Mouse (Mus musculus) small intestine, adult 2 months (tissue): ENCODE data around the gene Lrrc66. TPM values are rescaled to one million over a fixed set of nuclear protein-coding genes. Genes with fewer than 3 reads are reported as not detected.

ENCODE experiments used
- H3K27ac ChIP-seq: fragments of 200-500 bp; 2 replicates; pipeline ENCODE4 v1.5.1; 2012; ENCODE audit warnings: low read depth, low read length, control low read depth, inconsistent platforms; ENCODE audit not compliant: insufficient read depth
- H3K27me3 ChIP-seq: fragments of 200-500 bp; 2 replicates; pipeline ENCODE4 v1.6.1; 2012; ENCODE audit warnings: mild to moderate bottlenecking, moderate library complexity, low read length, inconsistent platforms; ENCODE audit not compliant: control insufficient read depth, insufficient read depth
- H3K36me3 ChIP-seq: fragments of 200-500 bp; 2 replicates; pipeline ENCODE4 v1.6.1; 2012; ENCODE audit warnings: mild to moderate bottlenecking, low read length, control low read depth, inconsistent platforms; ENCODE audit not compliant: control insufficient read depth, insufficient read depth
- H3K4me1 ChIP-seq: fragments of 200-500 bp; 2 replicates; pipeline ENCODE4 v1.6.1; 2012; ENCODE audit warnings: low read length, inconsistent platforms, mixed read lengths; ENCODE audit not compliant: control insufficient read depth, insufficient read depth, insufficient read length
- H3K4me3 ChIP-seq: fragments of 200-500 bp; 2 replicates; pipeline ENCODE4 v1.5.1; 2012; ENCODE audit warnings: low read depth, mild to moderate bottlenecking, control low read depth, inconsistent platforms, low read length, moderate library complexity
- CTCF ChIP-seq: fragments of 200-500 bp; IDR thresholded peaks from 2 replicates; pipeline ENCODE4 v1.5.1; 2012; ENCODE audit warnings: low read depth, mild to moderate bottlenecking, control low read depth, inconsistent platforms, low read length, moderate library complexity, mixed read lengths; ENCODE audit not compliant: insufficient replicate concordance, insufficient read length; ENCODE audit errors: extremely low read depth
- POLR2A ChIP-seq: fragments of 200-500 bp; IDR thresholded peaks from 2 replicates; pipeline ENCODE4 v1.6.1; 2012; ENCODE audit warnings: low read depth, mild to moderate bottlenecking, control low read depth, inconsistent platforms, low read length, moderate library complexity
- WGBS: fragments of 180-500 bp; shearing (Covaris S2); methylation state at CpG from one replicate; pipeline ENCODE4 v1.1.7; 2018; 5-methylcytosine and 5-hydroxymethylcytosine counted together
- polyA plus RNA-seq: library from polyadenylated mRNA; depleted of rRNA; stranded (reverse); fragments of >200 nt; gene quantifications from 2 replicates; pipeline ENCODE4 v1.2.3, GENCODE M21; 2012

Lrrc66 gene
- polyA plus RNA-seq, 1 experiment = 14.8 TPM

- WGBS = 81% methylated on average over 7 of the region's 7 CpGs
- Histone ChIP-seq H3K27me3 (no peaks in the 10 kb centered on the region), H3K36me3 (no peaks in the 10 kb centered on the region), H3K27ac (no peak overlapping the region), H3K4me3 (no peak overlapping the region), H3K4me1 (no peaks in the 10 kb centered on the region)
- no peak for TF ChIP-seq POLR2A
- no peak for TF ChIP-seq CTCF
These were observed 55.6 kb downstream of the Lrrc66 start for GRCm38 (mm10) chr5:73576708-73577107.

DNA sequence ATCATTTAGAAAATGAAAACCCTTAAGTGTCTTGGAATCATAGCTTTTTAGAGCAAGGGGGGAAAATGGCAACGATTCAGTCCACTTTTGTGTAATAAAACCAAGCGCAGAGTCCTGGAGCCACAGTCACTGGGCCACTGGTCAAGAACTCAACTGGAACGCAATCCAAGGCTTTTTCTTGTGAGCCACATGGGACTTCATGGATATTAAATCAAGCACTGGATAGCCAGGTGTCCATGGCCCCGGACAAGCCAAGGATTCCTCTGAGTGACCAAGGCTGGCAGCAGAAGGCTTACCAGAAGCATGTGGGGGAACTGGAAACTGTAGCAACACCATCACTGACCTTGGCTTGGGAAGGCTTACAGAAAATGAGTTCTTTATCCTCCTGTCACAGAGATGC lies 57.7 kb downstream of the Lrrc66 start:
- WGBS = 93% methylated on average over 4 of the region's 4 CpGs
- TF ChIP-seq POLR2A = no peak
- no peak for TF ChIP-seq CTCF
- Histone ChIP-seq H3K4me1 (peaks cover 8% of the 10 kb centered on the region; the same call in 1 of the 2 replicates), H3K36me3 (no peaks in the 10 kb centered on the region), H3K27ac (no peak overlapping the region), H3K27me3 (no peaks in the 10 kb centered on the region), H3K4me3 (no peak overlapping the region)

DNA sequence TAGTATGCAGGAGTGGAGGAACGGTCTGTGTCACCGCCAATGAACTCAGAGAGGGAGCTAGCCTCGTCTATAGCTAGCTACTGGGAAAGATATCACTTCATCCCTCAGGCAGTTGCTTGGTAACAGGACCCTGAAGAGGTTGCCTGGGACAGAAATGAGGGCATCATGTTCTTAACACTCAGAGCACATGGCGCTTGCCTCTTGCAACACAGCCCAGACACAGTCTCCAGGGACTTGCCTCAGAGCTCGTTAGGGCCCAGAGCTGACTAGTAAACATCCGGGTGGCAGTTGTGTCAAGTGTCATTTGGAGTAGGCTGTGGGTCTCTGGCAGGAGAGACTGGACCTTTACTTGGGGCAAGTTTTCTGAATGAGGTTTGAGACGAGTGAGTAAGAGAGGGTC lies 58.5 kb downstream of the Lrrc66 start:
- Histone ChIP-seq H3K27ac (no peak overlapping the region), H3K27me3 (no peaks in the 10 kb centered on the region), H3K36me3 (no peaks in the 10 kb centered on the region), H3K4me1 (peaks cover 8% of the 10 kb centered on the region; the same call in 1 of the 2 replicates), H3K4me3 (no peak overlapping the region)
- TF ChIP-seq POLR2A = no peak
- no peak for TF ChIP-seq CTCF
- WGBS = 88% methylated on average over 7 of the region's 7 CpGs

DNA sequence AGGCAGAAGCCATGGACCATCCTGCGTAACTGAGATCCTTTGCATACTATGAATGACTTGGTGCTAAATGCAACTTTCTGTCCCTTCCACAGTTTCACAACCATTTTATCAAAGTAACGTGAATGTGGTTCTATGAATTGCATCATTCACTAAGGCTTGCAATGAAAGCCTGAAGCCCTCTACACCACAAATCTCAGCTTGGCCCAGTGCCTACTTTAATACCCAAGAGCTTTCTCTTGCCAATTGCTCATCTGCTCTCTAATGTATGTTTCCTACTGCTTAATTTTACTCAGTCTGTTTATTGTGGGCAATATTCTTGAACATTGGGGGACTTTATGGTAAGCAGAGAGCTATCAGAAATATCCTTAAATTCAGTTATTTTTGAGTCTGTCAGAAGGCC lies 59.5 kb downstream of the Lrrc66 start:
- 91% methylated on average over 2 of the region's 2 CpGs for WGBS
- TF ChIP-seq CTCF (no peak), POLR2A (no peak)
- no peak overlapping the region for H3K27ac ChIP-seq

DNA sequence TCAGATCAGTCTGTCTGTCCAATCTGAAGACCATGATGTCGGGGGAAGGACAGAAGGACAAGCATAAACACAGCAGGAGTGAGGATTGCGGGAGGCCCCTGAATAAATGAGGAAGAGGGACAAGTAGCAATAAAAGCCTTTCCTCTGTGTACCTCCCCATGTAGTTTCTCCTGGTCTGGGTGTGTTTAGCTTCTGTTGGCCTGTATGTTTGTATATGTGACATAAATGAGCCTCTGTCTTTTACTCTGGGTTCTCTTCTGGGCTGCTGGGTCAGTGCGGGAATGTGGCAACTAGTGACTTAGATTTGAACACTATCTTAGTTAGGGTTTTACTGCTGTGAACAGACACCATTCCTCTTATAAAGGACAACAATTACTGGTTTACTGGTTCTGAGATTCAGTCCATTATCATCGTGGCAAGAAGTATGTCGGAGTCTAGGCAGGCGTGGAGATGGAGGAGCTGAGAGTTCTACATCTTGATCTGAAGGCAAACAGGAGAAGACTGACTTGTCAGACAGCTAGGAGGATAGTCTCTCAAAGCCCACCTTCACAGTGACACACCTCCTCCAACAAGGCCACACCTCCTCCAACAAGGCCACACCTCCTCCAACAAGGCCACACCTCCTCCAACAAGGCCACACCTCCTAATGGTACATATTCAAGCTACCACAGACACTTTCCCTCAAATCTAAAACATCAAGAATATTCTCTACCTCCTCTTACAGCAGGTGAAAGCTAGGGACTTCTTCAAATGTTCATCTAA lies 60.8 kb downstream of the Lrrc66 start:
- H3K4me3 ChIP-seq = no peak overlapping the region
- H3K27ac ChIP-seq = 0 out of 2 replicates have a peak overlapping the region, but pooled peaks have one; percentile 5
- H3K27me3 ChIP-seq = no peaks in the 10 kb centered on the region
- 72% methylated on average over 6 of the region's 6 CpGs for WGBS
- H3K4me1 ChIP-seq = peaks cover 15% of the 10 kb centered on the region; the same call in 1 of the 2 replicates
- TF ChIP-seq CTCF (no peak), POLR2A (no peak)
- no peaks in the 10 kb centered on the region for H3K36me3 ChIP-seq

More for the DNA sequence above, 59.5 kb downstream of the Lrrc66 start:
- Histone ChIP-seq H3K27me3 (no peaks in the 10 kb centered on the region), H3K4me1 (peaks cover 8% of the 10 kb centered on the region; the same call in 1 of the 2 replicates), H3K36me3 (no peaks in the 10 kb centered on the region), H3K4me3 (no peak overlapping the region)

DNA sequence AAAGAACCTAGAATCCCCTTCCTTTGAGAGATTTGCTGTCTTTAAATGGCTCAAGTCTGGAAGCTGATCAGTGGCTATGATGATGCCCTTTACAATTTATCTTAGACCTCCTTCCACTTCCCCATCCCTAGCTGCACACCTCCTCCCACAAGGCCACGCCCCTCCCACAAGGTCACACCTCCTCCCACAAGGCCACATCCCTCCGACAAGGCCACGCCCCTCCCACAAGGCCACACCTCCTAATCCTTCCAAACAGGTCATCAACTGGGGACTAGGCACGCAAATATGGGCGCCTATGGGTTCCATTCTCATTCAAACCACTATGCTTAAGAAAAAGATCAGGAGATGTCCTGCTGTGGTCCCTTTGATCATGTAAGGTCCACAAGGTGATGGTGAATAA lies 63.1 kb downstream of the Lrrc66 start:
- no peak for TF ChIP-seq CTCF
- no peak for TF ChIP-seq POLR2A
- no peaks in the 10 kb centered on the region for H3K27me3 ChIP-seq
- H3K27ac ChIP-seq = no peak overlapping the region
- H3K36me3 ChIP-seq = no peaks in the 10 kb centered on the region
- no peak overlapping the region for H3K4me3 ChIP-seq
- WGBS = 82% methylated on average over 5 of the region's 5 CpGs
- H3K4me1 ChIP-seq = peaks cover 24% of the 10 kb centered on the region; the same call in 1 of the 2 replicates

DNA sequence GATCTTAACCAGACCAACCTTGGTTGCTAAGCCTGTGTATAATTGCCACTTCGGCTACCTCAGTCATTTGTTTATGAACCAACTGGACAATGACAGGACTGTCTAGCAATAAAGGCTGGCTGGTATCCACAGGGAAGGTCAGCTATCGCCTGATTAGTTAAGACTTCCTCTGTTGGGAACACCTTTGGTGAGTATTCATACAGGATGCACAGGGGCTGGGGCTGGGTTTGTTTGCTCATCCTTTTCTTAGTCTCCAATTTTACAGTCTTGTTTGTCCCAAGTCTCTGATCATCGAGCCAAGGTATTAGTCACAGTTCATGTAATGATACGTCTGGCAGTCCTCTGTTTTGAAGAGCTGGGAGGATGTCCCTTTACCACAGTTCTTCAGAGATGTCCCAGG lies 65.4 kb downstream of the Lrrc66 start:
- Histone ChIP-seq H3K36me3 (no peaks in the 10 kb centered on the region), H3K4me1 (peaks cover 24% of the 10 kb centered on the region; the same call in 1 of the 2 replicates), H3K27me3 (no peaks in the 10 kb centered on the region), H3K4me3 (no peak overlapping the region), H3K27ac (peak overlapping the region; percentile 70)
- no peak for TF ChIP-seq POLR2A
- TF ChIP-seq CTCF = no peak
- 22% methylated on average over 4 of the region's 4 CpGs for WGBS
